Mouse (Mus musculus): ENCODE results near the gene Pcyt1a. TPM values are rescaled to one million over a fixed set of nuclear protein-coding genes. Genes with fewer than 3 reads are reported as not detected.
"Not testable (repeated sequence)": the region's sequence is repeated elsewhere in the genome, so short reads cannot be mapped to it uniquely, and the experiment has no call there.

Pcyt1a gene
- polyA plus RNA-seq, 1 experiment from 2014 or later = 79.9 TPM

DNA sequence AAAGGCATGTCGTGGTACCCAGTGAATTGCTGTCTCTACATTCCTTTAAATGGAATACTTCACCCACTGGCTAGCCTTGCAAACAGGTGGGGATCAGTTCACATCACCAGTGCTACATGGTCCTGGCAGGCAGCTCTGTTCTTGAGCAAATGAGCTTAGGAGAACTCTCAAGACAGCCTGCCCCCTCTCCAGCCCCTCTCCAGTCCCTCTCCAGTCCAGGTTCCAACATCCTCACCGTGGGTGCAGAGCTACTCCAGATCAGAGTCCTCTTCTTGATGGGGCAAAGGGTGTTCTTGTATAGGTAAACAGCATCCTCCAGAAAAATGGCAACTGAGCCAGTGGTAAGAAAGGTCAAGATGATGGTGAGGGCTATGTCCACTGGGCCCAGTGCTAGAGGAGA, 48.7 kb downstream of the Pcyt1a start:
- Histone ChIP-seq H3K9me3 (ENCODE audit: control insufficient read depth, low read length) (no peaks in the 10 kb centered on the region), H3K27me3 (replicated peaks; ENCODE audit: control insufficient read depth, insufficient read depth, low read length) (no peaks in the 10 kb centered on the region), H3K36me3 (ENCODE audit: control insufficient read depth, insufficient read depth, low read length) (0 out of 2 replicates have a peak, but pooled peaks cover 3% of the 10 kb centered on the region), H3K4me2 (ENCODE audit: low read depth, low read length) (no peak overlapping the region), H3K4me3 (ENCODE audit: low read length) (no peak overlapping the region), H3K27ac (ENCODE audit: low read length) (no peak overlapping the region), H3K4me1 (ENCODE audit: control insufficient read depth, insufficient read depth, low read length) (peaks cover 8% of the 10 kb centered on the region; the same call in 1 of the 2 replicates), H3K9ac (ENCODE audit: low read depth, low read length) (no peak overlapping the region)
- 63% methylated on average over 2 of the region's 2 CpGs for WGBS
- ATAC-seq = no peak

DNA sequence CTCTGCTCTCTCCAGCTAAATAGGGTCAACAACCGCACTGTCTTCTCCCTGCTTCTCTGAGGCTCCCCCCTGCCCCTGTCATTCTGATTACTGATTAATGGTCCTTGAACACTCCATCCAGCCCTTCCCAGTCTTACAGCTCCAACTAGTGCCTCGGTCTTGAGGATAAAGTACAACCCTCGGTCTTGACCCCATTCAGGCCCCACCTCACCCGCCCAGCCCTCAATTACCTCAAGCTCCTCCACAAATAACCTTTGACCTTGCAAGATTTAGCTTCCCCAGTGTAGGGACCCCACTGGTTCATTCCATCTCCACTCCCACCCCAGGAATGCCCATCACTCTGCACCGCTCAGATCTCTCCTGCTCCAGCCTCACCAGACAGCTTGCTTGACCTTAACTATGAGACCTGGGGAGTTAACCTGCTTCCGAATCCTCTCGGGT, 53.7 kb downstream of the Pcyt1a start:
- peak; percentile 85 for ATAC-seq
- WGBS = 23% methylated on average over 7 of the region's 7 CpGs
- 0 out of 2 replicates have a peak, but pooled peaks cover 3% of the 10 kb centered on the region for H3K36me3 ChIP-seq (ENCODE audit: control insufficient read depth, insufficient read depth, low read length)
- peak overlapping the region; percentile 86 for H3K27ac ChIP-seq (ENCODE audit: low read length)
- peak overlapping the region; percentile 51 for H3K4me2 ChIP-seq (ENCODE audit: low read depth, low read length)
- H3K27me3 ChIP-seq (replicated peaks; ENCODE audit: control insufficient read depth, insufficient read depth, low read length) = no peaks in the 10 kb centered on the region
- peaks cover 11% of the 10 kb centered on the region; the same call in 1 of the 2 replicates for H3K4me1 ChIP-seq (ENCODE audit: control insufficient read depth, insufficient read depth, low read length)
- H3K9ac ChIP-seq (ENCODE audit: low read depth, low read length) = no peak overlapping the region; the same call in 1 of the 2 replicates
- H3K9me3 ChIP-seq (ENCODE audit: control insufficient read depth, low read length) = no peaks in the 10 kb centered on the region
- peak overlapping the region; percentile 45 for H3K4me3 ChIP-seq (ENCODE audit: low read length)

DNA sequence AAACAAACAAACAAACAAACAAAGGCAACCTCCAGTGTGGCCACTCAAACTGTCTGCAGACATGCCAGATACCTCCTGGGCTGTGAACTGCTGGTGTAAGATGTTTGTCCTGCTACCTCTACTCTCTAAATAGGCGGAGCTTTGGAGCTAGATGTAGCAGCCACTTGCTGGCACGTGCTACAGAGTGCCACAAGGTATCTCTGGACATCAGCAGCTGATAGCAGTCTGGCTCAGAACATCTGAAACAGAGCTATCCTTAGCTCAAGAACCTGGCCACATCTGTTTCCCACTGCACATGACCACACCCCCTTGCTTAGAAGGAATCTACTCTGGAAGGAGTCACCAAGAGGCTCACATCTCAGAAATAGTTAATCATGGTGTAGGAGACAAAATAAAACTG, 54.5 kb downstream of the Pcyt1a start:
- ATAC-seq = no peak
- 0 out of 2 replicates have a peak, but pooled peaks cover 3% of the 10 kb centered on the region for H3K36me3 ChIP-seq (ENCODE audit: control insufficient read depth, insufficient read depth, low read length)
- peak overlapping the region; percentile 86 for H3K27ac ChIP-seq (ENCODE audit: low read length)
- no peaks in the 10 kb centered on the region for H3K9me3 ChIP-seq (ENCODE audit: control insufficient read depth, low read length)
- H3K4me2 ChIP-seq (ENCODE audit: low read depth, low read length) = peak overlapping the region; percentile 51
- no peaks in the 10 kb centered on the region for H3K27me3 ChIP-seq (replicated peaks; ENCODE audit: control insufficient read depth, insufficient read depth, low read length)
- 57% methylated on average over 2 of the region's 2 CpGs for WGBS
- H3K9ac ChIP-seq (ENCODE audit: low read depth, low read length) = peak overlapping the region; percentile 60; the same call in 1 of the 2 replicates
- H3K4me1 ChIP-seq (ENCODE audit: control insufficient read depth, insufficient read depth, low read length) = peaks cover 11% of the 10 kb centered on the region; the same call in 1 of the 2 replicates
- peak overlapping the region; percentile 45 for H3K4me3 ChIP-seq (ENCODE audit: low read length)

DNA sequence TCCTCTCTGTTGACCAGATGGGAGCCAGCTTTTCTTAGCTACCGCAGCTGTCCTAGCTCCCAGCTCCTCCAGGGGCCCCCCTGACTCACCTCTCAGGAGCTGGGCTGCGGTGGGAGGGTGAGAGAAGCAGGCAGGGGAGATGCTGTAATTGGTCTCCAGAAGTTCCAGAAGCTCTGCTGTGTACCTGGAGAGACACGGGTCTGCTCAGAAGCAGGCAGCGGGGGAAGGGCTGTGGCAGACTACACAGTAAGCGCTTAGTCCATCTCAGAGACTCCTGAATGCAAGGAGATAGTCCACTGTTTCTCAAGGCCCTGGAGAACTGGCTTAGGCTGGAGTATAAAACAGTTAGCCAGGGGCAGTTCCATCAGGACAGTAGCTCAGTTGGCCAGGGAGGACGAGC, 55.3 kb downstream of the Pcyt1a start:
- Histone ChIP-seq H3K4me1 (ENCODE audit: control insufficient read depth, insufficient read depth, low read length) (peaks cover 11% of the 10 kb centered on the region; the same call in 1 of the 2 replicates), H3K27ac (ENCODE audit: low read length) (peak overlapping the region; percentile 86), H3K36me3 (ENCODE audit: control insufficient read depth, insufficient read depth, low read length) (0 out of 2 replicates have a peak, but pooled peaks cover 3% of the 10 kb centered on the region), H3K9ac (ENCODE audit: low read depth, low read length) (peak overlapping the region; percentile 60), H3K4me3 (ENCODE audit: low read length) (peak overlapping the region; percentile 45), H3K27me3 (replicated peaks; ENCODE audit: control insufficient read depth, insufficient read depth, low read length) (no peaks in the 10 kb centered on the region), H3K9me3 (ENCODE audit: control insufficient read depth, low read length) (no peaks in the 10 kb centered on the region), H3K4me2 (ENCODE audit: low read depth, low read length) (peak overlapping the region; percentile 51)
- no peak for ATAC-seq
- WGBS = 52% methylated on average over 6 of the region's 6 CpGs

DNA sequence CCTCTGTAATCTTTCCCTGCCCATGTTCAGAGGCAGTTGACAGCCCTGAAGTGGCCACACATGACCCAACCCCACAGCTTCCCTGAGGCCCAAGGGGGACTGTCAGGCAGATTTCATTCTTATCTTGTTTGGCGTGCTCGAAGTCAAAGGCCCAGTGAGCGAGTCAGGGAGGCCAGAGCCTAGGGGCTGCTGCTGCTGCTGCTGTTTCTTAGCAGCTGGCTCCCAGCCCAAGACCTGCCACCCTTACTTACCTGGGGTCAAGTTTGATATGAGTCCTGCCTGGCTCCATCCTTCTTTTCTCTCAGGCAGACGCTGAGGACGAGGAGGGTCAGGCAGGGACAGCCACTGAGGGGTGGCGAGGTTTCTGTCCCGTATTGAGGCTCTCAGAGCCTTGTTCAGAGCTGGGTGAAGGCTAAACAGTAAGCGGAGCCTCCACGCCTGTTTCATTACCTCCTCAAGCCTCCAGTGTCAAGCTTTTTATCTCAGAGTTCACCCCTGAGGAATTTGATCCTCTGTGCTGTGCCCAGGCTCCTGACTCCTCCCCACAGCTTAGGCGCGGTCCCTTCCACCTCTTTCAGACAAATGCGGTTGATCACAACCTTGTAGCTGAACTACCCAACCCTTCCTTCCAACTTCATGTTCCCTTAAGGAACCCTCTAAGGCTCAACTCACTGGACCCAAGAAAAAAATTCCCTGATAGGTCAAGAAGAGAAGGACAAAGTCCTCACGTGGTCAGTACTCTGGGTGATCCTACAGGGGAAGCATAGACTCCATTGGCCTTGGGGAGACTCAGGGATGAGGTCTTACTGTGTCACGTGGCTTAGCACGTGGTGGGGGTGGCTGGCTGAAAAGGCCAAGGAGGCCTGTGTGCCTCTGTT, 56.8 kb downstream of the Pcyt1a start, which contains the start of gene Slc51a:
Slc51a (minus strand) TSS at position 646 of the 878 bp plus-strand sequence.
- H3K4me1 ChIP-seq (ENCODE audit: control insufficient read depth, insufficient read depth, low read length) = peaks cover 11% of the 10 kb centered on the region; the same call in 1 of the 2 replicates

DNA sequence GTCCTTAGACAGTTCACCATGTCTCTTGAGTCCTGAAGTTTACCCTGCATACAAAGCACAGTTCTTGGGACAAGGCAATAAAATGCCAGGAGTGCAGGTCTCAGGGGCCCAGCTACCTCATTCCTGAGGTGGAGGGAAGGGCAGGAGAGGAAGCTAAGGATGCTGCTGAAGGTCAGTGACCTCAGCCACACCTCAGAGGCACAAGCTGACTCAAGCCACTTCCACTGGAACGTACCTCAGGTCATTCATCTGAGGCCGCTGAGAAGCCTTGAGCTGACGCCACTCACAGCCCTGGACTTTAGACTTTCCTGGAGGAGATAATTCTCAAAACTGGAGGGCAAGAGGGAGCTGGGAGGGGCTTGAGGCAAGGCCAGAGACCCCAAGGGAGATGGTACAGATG, 58.2 kb downstream of the Pcyt1a start:
- Histone ChIP-seq H3K4me1 (ENCODE audit: control insufficient read depth, insufficient read depth, low read length) (peaks cover 3% of the 10 kb centered on the region; the same call in 1 of the 2 replicates), H3K27me3 (replicated peaks; ENCODE audit: control insufficient read depth, insufficient read depth, low read length) (no peaks in the 10 kb centered on the region), H3K4me3 (ENCODE audit: low read length) (peak overlapping the region; percentile 4; the same call in 1 of the 2 replicates), H3K9ac (ENCODE audit: low read depth, low read length) (peak overlapping the region; percentile 51; the same call in 1 of the 2 replicates), H3K27ac (ENCODE audit: low read length) (peak overlapping the region; percentile 72), H3K4me2 (ENCODE audit: low read depth, low read length) (peak overlapping the region; percentile 38), H3K9me3 (ENCODE audit: control insufficient read depth, low read length) (no peaks in the 10 kb centered on the region), H3K36me3 (ENCODE audit: control insufficient read depth, insufficient read depth, low read length) (no peaks in the 10 kb centered on the region)
- ATAC-seq = peak; percentile 41
- WGBS = 75% methylated on average over 3 of the region's 3 CpGs

More for the DNA sequence above, 56.8 kb downstream of the Pcyt1a start, which contains the start of gene Slc51a:
- H3K9me3 ChIP-seq (ENCODE audit: control insufficient read depth, low read length) = no peaks in the 10 kb centered on the region
- no peaks in the 10 kb centered on the region for H3K27me3 ChIP-seq (replicated peaks; ENCODE audit: control insufficient read depth, insufficient read depth, low read length)
- WGBS = 33% methylated on average over 15 of the region's 15 CpGs
- peak within 1 kb of the TSS; percentile 38 for H3K4me2 ChIP-seq (ENCODE audit: low read depth, low read length)
- 0 out of 2 replicates have a peak, but pooled peaks cover 3% of the 10 kb centered on the region for H3K36me3 ChIP-seq (ENCODE audit: control insufficient read depth, insufficient read depth, low read length)
- peak within 1 kb of the TSS; percentile 97 for H3K27ac ChIP-seq (ENCODE audit: low read length)
- H3K9ac ChIP-seq (ENCODE audit: low read depth, low read length) = peak within 1 kb of the TSS; percentile 59
- ATAC-seq = peak; percentile 76
- H3K4me3 ChIP-seq (ENCODE audit: low read length) = peak within 1 kb of the TSS; percentile 42

DNA sequence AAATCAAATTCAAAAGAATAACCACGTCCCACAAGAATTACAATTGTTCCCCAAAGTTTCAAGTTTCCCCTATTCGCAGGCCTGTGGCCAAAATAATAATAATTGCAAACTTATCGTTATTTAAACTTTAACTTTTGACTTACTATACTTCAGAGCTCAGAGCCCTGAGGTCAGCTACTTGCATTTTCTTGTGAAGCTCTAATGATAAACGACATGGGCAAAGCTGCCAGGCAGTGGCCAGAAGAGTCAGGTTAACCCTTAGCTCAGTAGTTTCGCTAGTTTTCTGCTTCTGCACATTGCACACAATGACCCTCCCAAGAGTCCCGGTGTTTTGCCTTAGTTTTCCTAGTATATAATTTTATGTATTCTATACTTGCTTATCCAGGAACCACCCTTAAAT, 63.6 kb downstream of the Pcyt1a start:
- WGBS = 57% methylated on average over 6 of the region's 6 CpGs
- H3K36me3 ChIP-seq (ENCODE audit: control insufficient read depth, insufficient read depth, low read length); ATAC-seq; H3K4me1 ChIP-seq (ENCODE audit: control insufficient read depth, insufficient read depth, low read length); H3K4me3 ChIP-seq (ENCODE audit: low read length); H3K9ac ChIP-seq (ENCODE audit: low read depth, low read length); H3K9me3 ChIP-seq (ENCODE audit: control insufficient read depth, low read length); H3K27me3 ChIP-seq (replicated peaks; ENCODE audit: control insufficient read depth, insufficient read depth, low read length); H3K4me2 ChIP-seq (ENCODE audit: low read depth, low read length); H3K27ac ChIP-seq (ENCODE audit: low read length): not testable (repeated sequence)

DNA sequence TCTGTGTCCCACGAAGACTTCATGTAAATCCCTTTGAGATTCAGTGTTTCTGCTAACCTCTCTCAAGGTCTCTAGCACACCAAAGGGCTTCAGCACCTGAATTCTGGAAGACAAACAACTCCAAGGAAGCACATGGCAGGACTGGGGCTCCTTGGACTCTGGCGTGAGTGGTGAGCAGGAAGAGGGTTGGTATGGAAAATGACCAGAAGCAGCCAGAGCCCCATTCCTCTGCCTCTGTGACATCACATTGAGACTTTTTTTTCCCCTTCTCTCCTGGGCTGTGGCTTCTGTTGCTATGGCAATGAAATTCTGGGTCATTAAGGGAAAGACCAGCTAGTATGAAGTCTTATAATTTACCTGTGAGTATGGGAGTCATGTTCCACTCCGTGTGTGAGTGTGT, 65.2 kb downstream of the Pcyt1a start, which contains the start of gene Zdhhc19:
Zdhhc19 (plus strand) TSS at position 301 of the 400 bp plus-strand sequence.
- ATAC-seq = no peak
- Histone ChIP-seq H3K9me3 (ENCODE audit: control insufficient read depth, low read length) (no peaks in the 10 kb centered on the region), H3K36me3 (ENCODE audit: control insufficient read depth, insufficient read depth, low read length) (no peaks in the 10 kb centered on the region), H3K27ac (ENCODE audit: low read length) (no peak within 1 kb of the TSS), H3K27me3 (replicated peaks; ENCODE audit: control insufficient read depth, insufficient read depth, low read length) (no peaks in the 10 kb centered on the region), H3K4me3 (ENCODE audit: low read length) (no peak within 1 kb of the TSS), H3K4me2 (ENCODE audit: low read depth, low read length) (no peak within 1 kb of the TSS), H3K4me1 (ENCODE audit: control insufficient read depth, insufficient read depth, low read length) (peaks cover 5% of the 10 kb centered on the region), H3K9ac (ENCODE audit: low read depth, low read length) (no peak within 1 kb of the TSS)
- WGBS = 68% methylated on average over 3 of the region's 3 CpGs

DNA sequence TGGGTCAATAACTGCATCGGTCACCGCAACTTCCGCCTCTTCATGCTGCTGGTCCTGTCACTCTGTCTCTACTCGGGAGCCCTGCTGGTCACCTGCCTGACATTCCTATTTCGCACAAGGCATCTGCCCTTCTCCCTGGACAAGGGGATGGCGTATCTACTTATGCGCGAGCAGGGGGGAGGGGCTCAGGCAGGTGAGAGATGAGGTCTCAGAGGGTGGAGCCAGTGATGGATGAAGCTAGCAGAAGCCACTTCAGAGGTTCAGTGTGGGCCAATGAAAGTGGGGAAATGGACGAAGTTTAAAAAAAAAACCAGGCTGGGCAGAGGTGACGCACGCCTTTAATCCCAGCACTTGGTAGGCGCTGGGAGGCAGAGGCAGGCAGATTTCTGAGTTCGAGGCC, 68.3 kb downstream of the Pcyt1a start:
- WGBS = 67% methylated on average over 13 of the region's 13 CpGs
- Histone ChIP-seq H3K4me3 (ENCODE audit: low read length) (no peak overlapping the region), H3K27me3 (replicated peaks; ENCODE audit: control insufficient read depth, insufficient read depth, low read length) (no peaks in the 10 kb centered on the region), H3K36me3 (ENCODE audit: control insufficient read depth, insufficient read depth, low read length) (no peaks in the 10 kb centered on the region), H3K27ac (ENCODE audit: low read length) (no peak overlapping the region), H3K9ac (ENCODE audit: low read depth, low read length) (no peak overlapping the region), H3K9me3 (ENCODE audit: control insufficient read depth, low read length) (no peaks in the 10 kb centered on the region), H3K4me2 (ENCODE audit: low read depth, low read length) (no peak overlapping the region), H3K4me1 (ENCODE audit: control insufficient read depth, insufficient read depth, low read length) (peaks cover 12% of the 10 kb centered on the region)
- no peak for ATAC-seq

All from intestine, embryonic 16.5 days (tissue).